Mouse (Mus musculus) limb, embryonic 10.5 days (tissue): Measurements from ENCODE around the gene Unc119. TPM values are rescaled to one million over a fixed set of nuclear protein-coding genes. Genes with fewer than 3 reads are reported as not detected.

Source experiments
- DNase-seq: peaks from one replicate; pipeline ENCODE4 v3.0.0-alpha.2; 2017; ENCODE audit warnings: low spot score
- H3K27ac ChIP-seq: fragments of 300-500 bp; sonication (generic); 2 replicates; pipeline ENCODE4 v1.5.1; 2016; ENCODE audit warnings: mild to moderate bottlenecking
- H3K27me3 ChIP-seq: fragments of 300-500 bp; sonication (generic); 2 replicates; pipeline ENCODE4 v1.6.1; 2016; ENCODE audit warnings: low read depth, mild to moderate bottlenecking; ENCODE audit not compliant: poor library complexity, severe bottlenecking
- H3K36me3 ChIP-seq: fragments of 300-500 bp; sonication (generic); 2 replicates; pipeline ENCODE4 v1.6.1; 2016; ENCODE audit warnings: mild to moderate bottlenecking, moderate library complexity
- H3K4me1 ChIP-seq: fragments of 300-500 bp; sonication (generic); 2 replicates; pipeline ENCODE4 v1.6.1; 2016
- H3K4me3 ChIP-seq: fragments of 300-500 bp; sonication (generic); 2 replicates; pipeline ENCODE4 v1.5.1; 2016; ENCODE audit warnings: mild to moderate bottlenecking, moderate library complexity
- H3K9me3 ChIP-seq: fragments of 300-500 bp; sonication (generic); replicated peaks from 2 replicates; pipeline ENCODE4 v1.6.1; 2016; ENCODE audit warnings: mild to moderate bottlenecking
- WGBS: fragments of 180-500 bp; shearing (Covaris S2); methylation state at CpG from one replicate; pipeline ENCODE4 v1.1.7; 2016; 5-methylcytosine and 5-hydroxymethylcytosine counted together
- polyA plus RNA-seq: library from polyadenylated mRNA; unstranded; fragments of >200 nt; fragmentation: Nextera tagmentation; extraction: Ambion mirVana; gene quantifications from 2 replicates; pipeline ENCODE4 v1.2.1, GENCODE M21; 2016

Unc119 gene
- 77.9 and 83.0 TPM in 2 replicates for polyA plus RNA-seq

DNA sequence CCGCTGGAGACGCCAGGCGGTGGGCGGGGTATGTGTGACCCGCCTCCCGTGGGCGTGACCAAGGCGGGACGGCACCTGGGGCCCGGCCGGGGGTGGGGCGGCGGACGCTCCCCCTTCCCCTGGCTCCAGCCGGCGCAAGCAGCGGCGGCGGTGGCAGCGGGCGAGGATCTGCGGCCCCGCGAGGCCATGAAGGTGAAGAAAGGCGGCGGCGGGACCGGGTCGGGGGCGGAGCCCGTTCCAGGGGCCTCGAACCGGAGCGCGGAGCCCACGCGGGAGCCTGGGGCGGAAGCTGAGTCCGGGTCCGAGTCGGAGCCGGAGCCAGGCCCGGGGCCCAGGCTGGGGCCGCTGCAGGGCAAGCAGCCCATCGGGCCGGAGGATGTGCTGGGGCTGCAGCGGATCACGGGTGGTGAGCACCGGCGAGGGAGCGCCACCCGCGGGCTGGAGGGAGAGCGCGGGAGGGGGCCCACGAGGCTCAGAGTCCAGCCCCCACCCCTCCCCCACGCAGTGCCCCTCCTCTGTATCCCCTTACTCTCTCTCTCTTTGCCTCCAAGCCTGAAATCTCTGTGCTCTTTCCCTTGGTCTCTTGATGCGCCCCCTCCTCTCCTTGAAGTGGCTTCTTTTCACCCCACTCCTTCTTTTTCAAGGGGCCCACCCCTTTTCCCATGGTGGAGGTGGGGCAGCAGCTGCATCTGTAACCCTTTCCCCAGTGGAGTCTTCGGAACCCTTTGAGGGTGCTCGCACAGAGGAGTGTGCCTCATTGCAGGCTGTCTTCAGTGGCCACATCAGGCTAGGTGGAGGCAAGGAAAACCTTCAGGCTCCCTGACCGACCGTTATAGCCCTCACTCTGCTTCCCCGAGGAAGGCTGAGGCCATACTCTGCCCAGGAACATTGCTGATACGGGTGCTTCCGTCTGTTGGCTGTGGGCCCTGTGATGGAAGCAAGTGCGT is at the start of gene Unc119:
Gene Unc119 (plus strand): TSS at position 102 of the 947 bp plus-strand sequence.
- Histone ChIP-seq H3K36me3 (peaks cover 59% of the 10 kb centered on the region), H3K9me3 (no peaks in the 10 kb centered on the region), H3K4me1 (peaks cover 45% of the 10 kb centered on the region), H3K27ac (peak within 1 kb of the TSS; percentile 98), H3K27me3 (no peaks in the 10 kb centered on the region), H3K4me3 (peak within 1 kb of the TSS; percentile 96)
- peak; percentile 89 for DNase-seq
- 2% methylated on average over 64 of the region's 66 CpGs for WGBS

GRCm38 (mm10) chr11:78294585-78294984 is 48.7 kb upstream of the Unc119 start:
- Histone ChIP-seq H3K27ac (no peak overlapping the region), H3K4me3 (no peak overlapping the region), H3K27me3 (no peaks in the 10 kb centered on the region), H3K4me1 (no peaks in the 10 kb centered on the region), H3K36me3 (peaks cover 53% of the 10 kb centered on the region), H3K9me3 (no peaks in the 10 kb centered on the region)
- no peak for DNase-seq
- WGBS: 94% methylated on average over 6 of the region's 6 CpGs

GRCm38 (mm10) chr11:78300917-78301316 is 42.4 kb upstream of the Unc119 start:
- peaks cover 33% of the 10 kb centered on the region for H3K36me3 ChIP-seq
- H3K9me3 ChIP-seq: no peaks in the 10 kb centered on the region
- peak overlapping the region; percentile 92 for H3K4me3 ChIP-seq
- peaks cover 23% of the 10 kb centered on the region for H3K4me1 ChIP-seq
- 68% methylated on average over 7 of the region's 7 CpGs for WGBS
- H3K27ac ChIP-seq: peak overlapping the region; percentile 94
- H3K27me3 ChIP-seq: no peaks in the 10 kb centered on the region
- DNase-seq: no peak

- no peaks in the 10 kb centered on the region for H3K27me3 ChIP-seq
- H3K9me3 ChIP-seq: no peaks in the 10 kb centered on the region
- DNase-seq: peak; percentile 91
- H3K4me1 ChIP-seq: peaks cover 27% of the 10 kb centered on the region
- H3K36me3 ChIP-seq: peaks cover 36% of the 10 kb centered on the region
- H3K4me3 ChIP-seq: peak within 1 kb of the TSS; percentile 92
- H3K27ac ChIP-seq: peak within 1 kb of the TSS; percentile 94
- under 1% methylated on average over 49 of the region's 49 CpGs for WGBS
These were observed 41.8 kb upstream of the Unc119 start, which contains the start of gene Spag5 for GRCm38 (mm10) chr11:78301357-78302084. Gene Spag5 (plus strand): TSS chr11:78301529.

DNA sequence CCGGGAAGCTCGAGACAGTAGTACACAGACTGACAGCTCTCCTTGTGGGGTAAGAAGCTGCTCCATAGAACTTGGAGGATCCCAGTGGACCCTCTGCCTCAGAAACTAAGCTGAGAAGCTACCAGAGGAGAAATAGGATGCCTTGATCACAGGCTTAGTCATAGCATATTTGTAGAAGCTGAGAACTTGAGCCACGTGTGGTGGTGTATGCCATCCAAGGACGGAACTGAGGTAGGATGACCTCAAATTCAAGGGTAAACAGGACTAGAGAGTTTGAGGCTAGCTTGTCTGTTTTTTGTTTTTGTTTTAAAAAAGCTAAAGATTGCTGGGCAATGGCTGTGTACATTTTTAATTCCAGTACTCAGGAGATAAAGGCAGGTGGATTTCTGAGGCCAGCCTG is 38.0 kb upstream of the Unc119 start:
- peaks cover 73% of the 10 kb centered on the region for H3K36me3 ChIP-seq
- 89% methylated on average over 4 of the region's 4 CpGs for WGBS
- no peak for DNase-seq
- no peak overlapping the region for H3K27ac ChIP-seq
- H3K4me1 ChIP-seq: peaks cover 27% of the 10 kb centered on the region
- H3K4me3 ChIP-seq: no peak overlapping the region
- no peaks in the 10 kb centered on the region for H3K9me3 ChIP-seq
- no peaks in the 10 kb centered on the region for H3K27me3 ChIP-seq

DNA sequence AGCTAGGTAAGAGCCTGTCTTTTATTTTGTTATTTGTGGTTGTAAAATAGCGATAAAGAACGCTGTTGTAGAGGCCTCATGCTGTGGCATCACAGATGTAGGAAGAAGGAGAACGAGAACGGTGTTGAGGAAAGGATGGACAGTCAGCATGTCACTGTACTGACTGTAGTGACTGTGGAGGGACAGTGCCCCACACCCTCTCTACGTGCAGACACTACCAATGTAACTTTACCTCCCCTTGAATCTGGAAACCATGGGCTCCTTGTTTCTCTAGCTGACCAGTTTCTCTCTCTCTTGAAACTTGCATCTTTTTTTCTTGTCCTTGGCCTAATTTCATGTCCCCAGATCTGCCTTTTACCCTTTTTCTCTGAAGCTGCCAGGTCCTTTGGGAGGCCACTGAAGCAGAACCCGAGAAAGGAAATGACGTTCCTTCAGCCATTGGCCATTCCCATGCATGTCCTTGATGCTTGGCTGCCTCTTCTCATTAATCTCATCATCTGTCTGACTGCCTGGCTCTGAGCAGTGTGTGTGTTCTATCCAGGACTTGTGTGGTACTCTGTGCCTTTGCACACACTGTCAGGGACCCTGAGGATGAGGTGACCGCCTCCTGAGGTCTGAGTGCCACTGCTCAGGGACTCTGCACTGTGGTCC is 32.3 kb upstream of the Unc119 start:
- Histone ChIP-seq H3K4me3 (no peak overlapping the region), H3K27ac (no peak overlapping the region), H3K27me3 (no peaks in the 10 kb centered on the region), H3K36me3 (peaks cover 98% of the 10 kb centered on the region), H3K4me1 (0 out of 2 replicates have a peak, but pooled peaks cover 4% of the 10 kb centered on the region), H3K9me3 (no peaks in the 10 kb centered on the region)
- WGBS: 93% methylated on average over 8 of the region's 8 CpGs
- DNase-seq: no peak

GRCm38 (mm10) chr11:78313662-78314061 is 29.6 kb upstream of the Unc119 start:
- H3K4me1 ChIP-seq: no peaks in the 10 kb centered on the region
- no peak for DNase-seq
- no peaks in the 10 kb centered on the region for H3K9me3 ChIP-seq
- peaks cover 98% of the 10 kb centered on the region for H3K36me3 ChIP-seq
- H3K4me3 ChIP-seq: no peak overlapping the region
- H3K27ac ChIP-seq: no peak overlapping the region
- 98% methylated on average over 2 of the region's 2 CpGs for WGBS
- no peaks in the 10 kb centered on the region for H3K27me3 ChIP-seq

DNA sequence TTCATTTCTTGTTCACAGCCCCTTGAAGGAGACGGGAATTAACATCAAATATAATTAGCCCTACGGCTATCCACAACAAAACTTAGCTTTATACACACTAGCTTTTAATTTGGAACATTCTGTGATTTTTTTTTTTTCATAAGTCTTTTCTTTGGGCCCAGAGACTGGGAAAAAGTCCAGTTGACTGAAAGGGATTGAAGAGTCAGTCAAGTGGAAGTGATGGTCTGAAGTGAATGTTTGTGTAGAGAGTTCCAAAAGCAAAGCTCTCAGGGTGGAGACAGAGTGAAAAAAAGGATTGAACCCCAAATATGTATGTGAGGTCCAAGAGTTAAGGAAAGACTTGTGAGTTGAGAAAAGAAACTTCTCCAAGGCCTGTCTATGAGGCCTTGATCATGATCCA is 24.9 kb upstream of the Unc119 start:
- no peak overlapping the region for H3K27ac ChIP-seq
- no peak overlapping the region for H3K4me3 ChIP-seq
- DNase-seq: no peak
- H3K4me1 ChIP-seq: peaks cover 14% of the 10 kb centered on the region
- H3K9me3 ChIP-seq: no peaks in the 10 kb centered on the region
- H3K36me3 ChIP-seq: peaks cover 98% of the 10 kb centered on the region
- 89% methylated on average over 2 of the region's 2 CpGs for WGBS
- no peaks in the 10 kb centered on the region for H3K27me3 ChIP-seq

DNA sequence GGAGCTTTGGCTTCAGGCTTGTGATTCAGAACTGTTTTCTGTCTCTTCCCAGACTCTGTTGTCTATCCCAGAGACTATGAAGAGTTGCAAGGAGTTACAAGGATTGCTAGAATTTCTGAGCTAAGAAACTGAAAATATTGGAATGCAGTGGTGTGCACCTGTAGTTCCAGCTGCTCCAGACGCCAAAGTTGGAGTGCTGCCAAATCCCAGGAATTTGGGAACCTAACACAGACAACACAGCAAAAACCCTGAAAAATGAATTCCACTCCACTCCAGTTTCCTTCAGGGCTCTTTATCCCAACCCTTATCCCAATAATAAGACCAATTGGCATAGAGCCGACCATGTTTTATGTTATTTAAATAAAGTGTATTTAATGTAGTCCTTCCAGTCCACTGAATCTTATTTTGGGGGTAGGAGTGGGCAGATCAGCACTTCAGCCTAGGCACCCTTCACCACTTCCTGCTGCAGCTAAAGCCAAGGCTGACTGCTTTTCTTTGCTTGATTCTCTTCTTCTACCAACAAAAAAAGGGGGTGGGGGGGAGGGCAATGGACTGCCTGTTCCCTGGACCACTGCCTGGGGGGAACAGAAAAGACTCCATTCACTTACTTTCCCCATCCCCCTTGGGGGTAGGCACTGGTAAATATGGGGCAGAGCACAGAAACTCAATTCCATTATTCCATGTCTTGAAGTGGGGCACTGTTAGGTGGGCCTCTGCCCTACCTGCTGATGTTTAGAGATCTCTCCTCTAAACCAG is 21.0 kb upstream of the Unc119 start:
- Histone ChIP-seq H3K27ac (no peak overlapping the region; the same call in 1 of the 2 replicates), H3K4me1 (peaks cover 16% of the 10 kb centered on the region), H3K36me3 (peaks cover 88% of the 10 kb centered on the region), H3K27me3 (no peaks in the 10 kb centered on the region), H3K9me3 (no peaks in the 10 kb centered on the region), H3K4me3 (peak overlapping the region; percentile 19)
- WGBS: 92% methylated on average over 2 of the region's 2 CpGs
- DNase-seq: no peak

DNA sequence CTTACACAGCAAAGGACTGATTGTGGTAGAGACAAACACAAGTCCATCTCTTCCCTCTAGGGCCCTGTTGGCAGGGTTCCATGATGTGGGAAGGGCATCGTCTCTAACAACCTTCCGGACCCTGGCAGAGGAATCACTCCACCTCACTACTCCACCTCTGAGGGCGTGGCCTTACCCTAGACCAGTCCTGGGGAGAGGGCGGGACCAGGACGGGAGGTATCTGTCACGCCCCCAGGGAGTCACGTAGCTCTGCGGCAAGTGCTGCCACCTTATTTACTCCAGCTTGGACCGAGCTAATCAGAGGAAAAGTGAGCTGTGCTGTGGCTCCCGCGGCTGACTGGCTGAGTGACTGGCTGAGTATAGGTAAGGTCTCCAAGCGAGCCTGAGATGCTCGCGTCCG is 20.4 kb upstream of the Unc119 start, which contains the start of gene Aldoc:
Gene Aldoc (plus strand): TSS at position 109 of the 400 bp plus-strand sequence.
- Histone ChIP-seq H3K27me3 (no peaks in the 10 kb centered on the region), H3K4me1 (peaks cover 16% of the 10 kb centered on the region), H3K9me3 (no peaks in the 10 kb centered on the region), H3K36me3 (peaks cover 82% of the 10 kb centered on the region), H3K4me3 (peak within 1 kb of the TSS; percentile 19), H3K27ac (peak within 1 kb of the TSS; percentile 28; the same call in 1 of the 2 replicates)
- WGBS: 2% methylated on average over 15 of the region's 15 CpGs
- peak; percentile 71 for DNase-seq

DNA sequence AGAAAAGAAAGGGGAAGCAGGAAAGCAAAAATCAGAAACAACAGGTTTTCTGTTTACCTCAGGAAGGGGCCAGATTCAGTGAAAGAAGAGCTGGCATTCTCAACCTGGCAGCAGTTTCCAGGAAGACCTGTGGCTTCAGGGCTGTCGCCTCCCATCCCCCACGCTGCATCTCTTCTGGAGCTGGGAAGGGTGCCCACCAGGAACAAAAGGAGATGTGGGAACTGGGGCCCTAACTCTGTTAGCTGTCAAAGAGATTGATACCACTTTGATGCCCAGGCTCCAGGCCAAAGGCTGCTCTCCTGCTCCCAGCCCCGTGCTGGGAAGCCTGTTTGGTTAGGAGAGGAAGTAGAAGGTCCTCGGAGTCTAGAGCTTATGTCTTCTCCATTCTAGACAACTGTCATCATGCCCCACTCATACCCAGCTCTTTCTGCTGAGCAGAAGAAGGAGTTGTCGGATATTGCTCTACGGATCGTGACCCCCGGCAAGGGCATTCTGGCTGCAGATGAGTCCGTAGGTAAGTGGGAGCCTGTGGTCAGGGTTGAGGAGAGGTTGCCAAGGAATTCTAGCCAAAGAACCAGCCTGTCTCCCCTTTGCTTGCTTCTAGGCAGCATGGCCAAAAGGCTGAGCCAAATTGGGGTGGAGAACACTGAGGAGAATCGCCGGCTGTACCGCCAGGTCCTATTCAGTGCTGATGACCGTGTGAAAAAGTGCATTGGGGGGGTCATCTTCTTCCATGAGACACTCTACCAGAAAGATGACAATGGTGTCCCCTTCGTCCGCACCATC is 19.1 kb upstream of the Unc119 start:
- Histone ChIP-seq H3K27ac (no peak overlapping the region), H3K27me3 (no peaks in the 10 kb centered on the region), H3K4me1 (peaks cover 24% of the 10 kb centered on the region), H3K36me3 (peaks cover 68% of the 10 kb centered on the region), H3K9me3 (no peaks in the 10 kb centered on the region), H3K4me3 (no peak overlapping the region)
- DNase-seq: no peak
- WGBS: 81% methylated on average over 15 of the region's 15 CpGs
